Mouse (Mus musculus) adrenal gland, adult 8-10 months (tissue): ENCODE data around the gene Spin2f. TPM values are rescaled to one million over a fixed set of nuclear protein-coding genes. Genes with fewer than 3 reads are reported as not detected.
"Not testable (repeated sequence)": the region's sequence is repeated elsewhere in the genome, so short reads cannot be mapped to it uniquely, and the experiment has no call there.

Experiments
- DNase-seq: peaks from one replicate; pipeline ENCODE4 v3.0.0; 2022
- total RNA-seq, 4 experiments: library from RNA; stranded (reverse); gene quantifications; 2 replicates each; pipeline ENCODE4 v1.2.4; 2022

Spin2f gene
- total RNA-seq: not detected

DNA sequence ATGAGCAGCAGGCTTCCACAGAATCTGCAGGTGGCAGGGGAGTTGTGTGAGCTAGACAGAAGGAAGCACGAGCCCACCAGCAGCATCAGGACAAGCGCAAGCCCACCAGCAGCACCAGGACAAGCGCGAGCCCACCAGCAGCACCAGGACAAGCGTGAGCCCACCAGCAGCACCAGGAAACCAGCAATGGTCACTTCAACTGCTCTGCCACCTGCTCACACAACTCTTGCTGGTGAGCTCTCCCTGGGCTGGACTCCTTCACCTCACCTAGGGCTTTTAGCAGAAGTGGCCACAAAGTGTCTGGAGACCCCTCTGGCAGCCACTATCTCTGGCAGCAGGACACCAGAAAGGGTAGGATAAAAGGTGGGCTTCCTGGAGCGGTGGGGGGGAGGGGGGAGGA lies at the start of gene Spin2f:
Gene Spin2f, plus strand, starts transcription at position 301 of the 400 bp plus-strand sequence.
- DNase-seq: not testable (repeated sequence)

DNA sequence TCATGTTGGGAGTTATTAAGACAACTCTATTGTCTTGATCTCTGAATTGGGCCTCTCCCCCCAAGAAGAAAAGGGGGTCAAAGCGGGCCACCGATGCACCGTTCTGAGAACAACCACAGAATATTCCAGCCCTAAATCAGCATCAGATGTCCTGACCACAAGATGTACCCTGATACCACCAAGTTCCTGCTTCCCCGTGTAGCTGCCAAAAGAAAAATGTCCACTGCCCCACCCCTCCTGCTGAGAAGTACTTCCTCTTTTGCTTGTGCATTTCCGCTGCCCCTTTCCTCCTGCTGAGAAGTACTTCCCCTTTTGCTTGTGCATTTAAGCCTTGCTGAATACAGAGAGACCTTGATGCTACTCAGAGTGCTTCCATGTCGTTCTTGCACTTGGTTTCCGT lies 41.6 kb upstream of the Spin2f start:
- DNase-seq: not testable (repeated sequence)

GRCm38 (mm10) chrX:31223536-31223935 lies 30.2 kb upstream of the Spin2f start:
- DNase-seq: not testable (repeated sequence)

GRCm38 (mm10) chrX:31235088-31235487 lies 18.6 kb upstream of the Spin2f start:
- DNase-seq: not testable (repeated sequence)

DNA sequence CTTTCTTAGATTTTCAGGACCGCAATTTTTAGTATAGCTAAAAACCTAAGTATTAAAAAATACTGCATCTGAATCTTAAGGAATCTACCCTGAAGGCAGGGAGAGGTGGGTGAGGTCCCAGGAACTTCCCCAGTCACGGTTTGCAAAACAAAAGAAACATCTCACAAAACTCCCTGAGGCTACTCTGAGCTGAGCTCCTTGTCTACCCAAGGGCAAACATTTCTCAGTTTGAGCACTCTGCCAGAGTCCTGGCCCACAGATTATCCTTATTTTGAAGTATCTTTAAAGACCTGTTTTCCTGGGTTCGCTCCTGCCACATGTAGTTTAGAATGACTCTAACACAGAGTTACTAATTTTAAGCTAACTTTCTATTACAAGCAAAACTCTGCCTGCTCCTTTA lies 11.9 kb upstream of the Spin2f start:
- DNase-seq: not testable (repeated sequence)

Other genes with a start within 250 kb of the Spin2f start
- gene Btbd35f29, start 136.2 kb upstream of the Spin2f start, total RNA-seq: not detected
- not detected for gene Btbd35f26, start 82.6 kb downstream of the Spin2f start, total RNA-seq
- not detected for gene Btbd35f19, start 130.0 kb downstream of the Spin2f start, total RNA-seq